Mouse (Mus musculus): ENCODE data around the gene Fam69b.
A peak's percentile ranks its signal among the peaks of the same experiment; 100 is the strongest.

Fam69b gene

GRCm38 (mm10) chr2:26625419-26625818 lies 2.8 kb upstream of the Fam69b start:
- DNase-seq (ENCODE audit: low read depth in 1 of 2, low spot score in 2 of 2) = no peak

GRCm38 (mm10) chr2:26626081-26626480 lies 2.2 kb upstream of the Fam69b start:
- no peak for DNase-seq (ENCODE audit: low read depth in 1 of 2, low spot score in 2 of 2)

- DNase-seq (ENCODE audit: low read depth in 1 of 2, low spot score in 2 of 2) = no peak
These were observed 658 bp downstream of the Fam69b start for GRCm38 (mm10) chr2:26628792-26629437.

GRCm38 (mm10) chr2:26632541-26633395 lies 4.5 kb downstream of the Fam69b start:
- no peak for DNase-seq (ENCODE audit: low read depth in 1 of 2, low spot score in 2 of 2)

GRCm38 (mm10) chr2:26633953-26634530 lies 5.8 kb downstream of the Fam69b start:
- no peak for DNase-seq (ENCODE audit: low read depth in 1 of 2, low spot score in 2 of 2)

- no peak for DNase-seq (ENCODE audit: low read depth in 1 of 2, low spot score in 2 of 2)
These were observed 6.6 kb downstream of the Fam69b start for GRCm38 (mm10) chr2:26634629-26635488.

GRCm38 (mm10) chr2:26635489-26636324 lies 7.5 kb downstream of the Fam69b start:
- DNase-seq (ENCODE audit: low read depth in 1 of 2, low spot score in 2 of 2) = no peak

GRCm38 (mm10) chr2:26636325-26636635 lies 8.0 kb downstream of the Fam69b start:
- DNase-seq (ENCODE audit: low read depth in 1 of 2, low spot score in 2 of 2) = no peak

GRCm38 (mm10) chr2:26637316-26637932 lies 9.2 kb downstream of the Fam69b start:
- DNase-seq (ENCODE audit: low read depth in 1 of 2, low spot score in 2 of 2) = no peak

GRCm38 (mm10) chr2:26638039-26638438 lies 9.8 kb downstream of the Fam69b start:
- no peak for DNase-seq (ENCODE audit: low read depth in 1 of 2, low spot score in 2 of 2)

- DNase-seq (ENCODE audit: low read depth in 1 of 2, low spot score in 2 of 2) = no peak
These were observed 10.3 kb downstream of the Fam69b start for GRCm38 (mm10) chr2:26638572-26638971.

GRCm38 (mm10) chr2:26639083-26639482 lies 10.8 kb downstream of the Fam69b start:
- no peak for DNase-seq (ENCODE audit: low read depth in 1 of 2, low spot score in 2 of 2)

GRCm38 (mm10) chr2:26639838-26640830 lies 11.9 kb downstream of the Fam69b start:
- peak; percentile 86 to 92 for DNase-seq (ENCODE audit: low read depth in 1 of 2, low spot score in 2 of 2)

GRCm38 (mm10) chr2:26641006-26641647 lies 12.9 kb downstream of the Fam69b start:
- no peak for DNase-seq (ENCODE audit: low read depth in 1 of 2, low spot score in 2 of 2)

GRCm38 (mm10) chr2:26643942-26644341 lies 15.7 kb downstream of the Fam69b start:
- DNase-seq (ENCODE audit: low read depth in 1 of 2, low spot score in 2 of 2) = peak in 1 of 2 experiments; percentile 51

- DNase-seq (ENCODE audit: low read depth in 1 of 2, low spot score in 2 of 2) = peak; percentile 56 to 68
These were observed 18.5 kb downstream of the Fam69b start for GRCm38 (mm10) chr2:26646643-26647293.

GRCm38 (mm10) chr2:26654687-26655086 lies 26.4 kb downstream of the Fam69b start:
- no peak for DNase-seq (ENCODE audit: low read depth in 1 of 2, low spot score in 2 of 2)

- DNase-seq (ENCODE audit: low read depth in 1 of 2, low spot score in 2 of 2) = no peak
These were observed 29.2 kb downstream of the Fam69b start for GRCm38 (mm10) chr2:26657426-26657825.

Measured in monocyte, adult 2 months (primary cell).